Mouse (Mus musculus) cerebellum, postnatal 10 days (tissue): ENCODE measurements around the gene Mmp21.
"Not testable (repeated sequence)": the region's sequence is repeated elsewhere in the genome, so short reads cannot be mapped to it uniquely, and the experiment has no call there.

ENCODE experiments used
- DNase-seq, 2 experiments: peaks; one replicate each; pipeline ENCODE4 v3.0.0; 2021; ENCODE audit warnings: mixed read lengths in 2 of 2

Mmp21 gene

GRCm38 (mm10) chr7:133679961-133680360 is at the start of gene Mmp21:
Mmp21 (minus strand) TSS chr7:133680061.
- no peak for DNase-seq

- DNase-seq: peak in 1 of 2 experiments; percentile 54
Measured at GRCm38 (mm10) chr7:133729351-133729750, 49.5 kb upstream of the Mmp21 start.

DNA sequence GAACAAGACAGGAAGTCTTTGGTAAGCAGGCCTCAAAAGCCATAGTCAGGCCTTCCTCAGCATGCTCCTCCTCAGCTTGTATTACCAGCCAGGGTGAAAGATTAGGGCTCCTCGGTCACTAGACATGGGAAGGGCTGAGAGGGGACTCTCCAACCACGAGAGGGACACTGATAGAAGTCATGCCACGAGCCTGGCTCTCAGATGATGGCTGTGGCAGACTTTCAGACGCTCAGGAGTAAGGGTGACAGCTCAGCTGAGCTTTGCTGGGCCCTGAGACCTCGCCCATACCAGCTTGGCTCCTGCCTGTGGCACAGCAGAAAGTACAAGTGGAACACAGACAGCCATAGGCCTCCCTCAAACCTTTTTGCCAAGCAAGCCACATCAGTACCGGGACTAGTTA is 47.2 kb upstream of the Mmp21 start:
- no peak for DNase-seq

DNA sequence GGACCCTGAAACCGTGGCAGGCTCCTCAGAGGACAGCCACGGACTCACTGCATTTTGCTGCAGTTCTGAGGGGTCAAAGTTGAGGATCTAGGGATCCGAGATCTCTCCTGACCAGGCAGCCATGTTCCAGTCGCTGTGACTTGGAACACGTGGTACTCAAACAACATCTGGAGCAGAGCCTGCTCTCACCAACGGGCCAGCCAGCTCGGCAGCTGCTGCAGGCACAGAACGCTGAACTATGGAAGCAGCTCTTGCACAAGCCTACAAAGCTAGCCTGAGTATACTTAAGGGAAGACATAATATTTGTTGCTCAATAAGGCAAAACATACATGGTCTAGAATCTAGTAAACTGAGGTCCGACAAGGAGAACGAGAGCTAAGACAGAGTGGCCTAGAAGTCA is 45.7 kb upstream of the Mmp21 start:
- DNase-seq: no peak

GRCm38 (mm10) chr7:133724844-133725243 is 45.0 kb upstream of the Mmp21 start:
- DNase-seq: peak in 1 of 2 experiments; percentile 32

DNA sequence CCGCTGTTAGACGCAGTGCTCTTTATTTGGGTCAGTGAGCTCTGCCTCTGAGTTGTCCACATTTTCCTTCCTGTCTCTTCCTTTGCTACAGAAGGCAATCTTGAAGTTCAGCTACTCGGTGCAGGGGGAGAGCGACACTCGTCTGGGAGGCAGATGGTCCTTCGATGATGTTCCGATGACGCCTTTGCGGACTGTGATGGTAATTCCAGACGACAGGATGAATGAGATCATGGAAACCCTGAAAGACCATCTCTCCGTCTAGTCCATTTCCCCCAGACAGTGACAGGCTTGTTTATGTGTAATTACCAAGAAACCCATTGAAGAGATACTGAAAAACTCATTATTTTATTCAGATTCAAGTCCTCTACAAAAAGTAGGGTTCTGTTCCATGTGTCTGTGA is 40.8 kb upstream of the Mmp21 start:
- no peak for DNase-seq

- DNase-seq: no peak
Measured at GRCm38 (mm10) chr7:133718580-133718979, 38.7 kb upstream of the Mmp21 start.

DNA sequence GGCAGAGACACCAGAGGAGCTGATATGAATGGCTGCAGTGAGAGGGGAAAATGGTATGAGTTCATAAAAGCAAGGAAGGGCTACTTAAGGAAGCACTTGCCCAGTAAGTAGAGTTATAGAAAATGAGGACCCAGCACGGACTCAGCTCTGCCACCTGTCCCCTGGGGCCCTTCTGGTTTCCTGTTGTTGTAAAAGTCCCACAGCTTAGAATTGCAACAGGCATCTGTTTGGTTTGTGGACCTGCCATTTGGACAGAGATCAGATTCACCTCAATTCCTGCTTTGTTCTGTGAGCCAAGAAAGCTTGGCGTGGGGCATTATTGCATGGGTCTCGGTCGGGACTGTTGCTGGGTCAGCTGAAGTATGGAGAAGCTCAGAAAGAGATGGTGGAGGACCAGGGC is 35.5 kb upstream of the Mmp21 start:
- DNase-seq: no peak

GRCm38 (mm10) chr7:133707301-133707700 is 27.4 kb upstream of the Mmp21 start:
- DNase-seq: peak; percentile 63 to 73

- no peak for DNase-seq
Measured at GRCm38 (mm10) chr7:133703906-133704305, 24.0 kb upstream of the Mmp21 start.

GRCm38 (mm10) chr7:133702333-133702732 is 22.5 kb upstream of the Mmp21 start:
- DNase-seq: no peak

- DNase-seq: no peak
Measured at GRCm38 (mm10) chr7:133701366-133701765, 21.5 kb upstream of the Mmp21 start.

GRCm38 (mm10) chr7:133699885-133700284 is 20.0 kb upstream of the Mmp21 start:
- DNase-seq: no peak

DNA sequence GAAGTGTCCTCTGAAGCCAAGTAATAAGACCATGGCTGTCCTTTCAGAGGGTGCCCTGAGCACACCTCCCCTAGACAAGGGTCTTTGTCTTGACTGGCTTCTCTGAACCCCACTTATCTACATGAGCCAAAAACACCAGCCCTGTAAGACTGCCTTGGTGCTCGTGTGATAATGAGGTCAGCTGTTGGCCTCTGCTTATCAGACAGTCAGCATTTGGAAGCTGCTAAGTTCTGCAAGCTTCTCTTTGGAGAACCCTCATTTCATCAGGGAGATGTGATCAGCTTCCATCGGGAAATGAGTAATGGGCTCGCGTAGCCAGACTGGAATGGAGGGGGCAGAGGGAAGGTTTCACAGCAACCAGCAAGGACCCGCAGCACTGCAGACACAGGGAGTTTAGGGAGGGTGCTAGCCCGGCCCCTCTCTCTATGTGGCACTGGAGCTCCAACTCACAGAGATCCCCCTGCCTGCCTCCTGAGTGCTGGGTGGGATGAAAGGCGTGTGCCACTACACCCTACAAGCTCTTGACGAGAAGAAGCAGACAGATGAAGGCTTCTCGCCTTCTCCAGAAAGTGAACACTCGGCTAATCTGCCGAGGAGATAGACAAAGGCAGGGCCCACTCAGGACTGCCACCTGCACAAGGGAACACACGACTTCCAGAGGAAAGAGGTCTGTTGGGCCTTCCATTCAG is 18.3 kb upstream of the Mmp21 start:
- no peak for DNase-seq

DNA sequence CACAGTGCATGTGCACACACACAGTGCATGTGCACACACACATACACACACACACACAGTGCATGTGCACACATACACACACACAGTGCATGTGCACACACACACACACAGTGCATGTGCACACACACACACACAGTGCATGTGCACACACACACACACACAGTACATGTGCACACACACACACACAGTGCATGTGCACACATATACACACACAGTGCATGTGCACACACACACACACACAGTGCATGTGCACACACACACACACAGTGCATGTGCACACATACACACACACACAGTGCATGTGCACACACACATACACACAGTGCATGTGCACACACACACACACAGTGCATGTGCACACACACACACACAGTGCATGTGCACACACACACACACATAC is 5.8 kb upstream of the Mmp21 start:
- DNase-seq: not testable (repeated sequence)

GRCm38 (mm10) chr7:133684701-133685100 is 4.8 kb upstream of the Mmp21 start:
- DNase-seq: no peak

DNA sequence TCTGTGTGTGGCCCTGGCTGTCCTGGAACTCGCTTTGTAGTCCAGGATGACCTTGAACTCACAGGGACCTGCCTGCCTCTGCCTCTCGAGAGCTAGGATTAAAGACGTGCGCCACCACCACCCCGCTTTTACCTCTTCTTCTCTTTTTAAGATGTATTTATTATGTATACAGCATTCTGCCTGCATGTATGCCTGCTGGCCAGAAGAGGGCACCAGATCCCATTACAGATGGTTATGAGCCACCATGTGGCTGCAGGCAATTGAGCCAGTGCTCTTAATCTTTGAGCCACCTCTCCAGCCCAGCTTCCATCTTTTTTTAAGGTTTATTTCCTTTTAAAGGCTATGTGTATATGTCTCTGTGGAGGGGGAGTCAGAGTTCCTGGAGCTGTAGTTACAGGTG is 4.2 kb upstream of the Mmp21 start:
- DNase-seq: no peak

- no peak for DNase-seq
Measured at GRCm38 (mm10) chr7:133683626-133684025, 3.8 kb upstream of the Mmp21 start.

GRCm38 (mm10) chr7:133679439-133679838 is 422 bp downstream of the Mmp21 start:
- peak; percentile 78 for DNase-seq

DNA sequence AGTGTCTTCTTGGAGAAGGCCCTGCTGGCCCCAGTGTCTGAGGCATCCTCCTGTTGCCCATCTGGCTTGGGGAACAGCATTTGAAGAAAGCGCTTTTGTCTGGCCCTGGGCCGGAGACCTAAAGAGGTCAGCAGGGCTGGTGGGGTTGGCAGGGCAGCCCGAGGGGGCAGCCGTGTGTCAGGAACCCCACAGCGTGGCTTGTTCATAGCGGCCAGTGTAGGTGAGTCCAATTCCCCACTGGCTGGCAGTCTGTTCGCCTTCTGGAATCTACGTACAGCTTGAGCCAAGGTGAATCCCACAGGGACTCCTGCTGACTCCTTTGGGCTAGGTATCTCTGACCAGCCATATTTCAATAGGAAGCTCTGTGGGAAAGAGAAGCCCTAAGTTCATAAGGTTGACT is 1.1 kb downstream of the Mmp21 start:
- peak; percentile 67 to 79 for DNase-seq

GRCm38 (mm10) chr7:133676002-133676401 is 3.9 kb downstream of the Mmp21 start:
- DNase-seq: no peak

DNA sequence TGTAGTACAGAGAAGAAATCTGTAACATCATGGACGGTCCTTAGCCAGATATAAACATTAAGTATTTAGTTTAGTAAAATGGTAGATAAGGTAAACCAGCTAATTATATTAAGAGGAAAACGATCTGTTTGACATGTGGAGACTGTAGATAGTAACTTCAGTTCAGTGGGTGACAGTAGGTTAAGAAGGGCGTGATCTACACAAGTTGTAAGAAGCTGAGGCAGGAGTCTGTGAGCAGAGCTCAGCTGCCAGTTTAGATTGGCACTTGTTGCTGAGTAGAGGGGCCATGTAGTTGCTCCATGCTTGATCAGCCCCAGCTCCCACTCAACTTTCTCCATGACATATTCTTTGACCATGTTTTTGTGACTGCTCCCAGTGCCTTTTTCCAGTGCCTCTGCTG is 9.0 kb downstream of the Mmp21 start:
- DNase-seq: no peak

DNA sequence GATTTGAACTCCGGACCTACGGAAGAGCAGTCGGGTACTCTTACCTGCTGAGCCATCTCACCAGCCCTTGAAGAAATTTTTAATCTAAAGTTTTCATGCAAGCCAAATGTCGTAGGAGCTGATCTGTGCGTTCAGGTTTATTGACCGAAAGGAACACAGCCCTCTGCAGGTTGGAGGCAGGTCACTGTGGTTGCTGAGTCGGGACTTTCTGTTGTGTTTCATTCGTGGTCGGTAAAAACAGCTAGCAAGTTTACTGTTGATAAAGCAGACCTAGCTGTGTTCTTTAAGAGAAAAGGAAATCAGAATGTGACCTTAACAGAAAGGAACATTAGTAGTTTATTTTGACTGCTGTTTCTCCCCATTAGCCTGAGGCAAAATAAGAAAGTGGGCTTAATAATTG is 9.9 kb downstream of the Mmp21 start:
- no peak for DNase-seq

DNA sequence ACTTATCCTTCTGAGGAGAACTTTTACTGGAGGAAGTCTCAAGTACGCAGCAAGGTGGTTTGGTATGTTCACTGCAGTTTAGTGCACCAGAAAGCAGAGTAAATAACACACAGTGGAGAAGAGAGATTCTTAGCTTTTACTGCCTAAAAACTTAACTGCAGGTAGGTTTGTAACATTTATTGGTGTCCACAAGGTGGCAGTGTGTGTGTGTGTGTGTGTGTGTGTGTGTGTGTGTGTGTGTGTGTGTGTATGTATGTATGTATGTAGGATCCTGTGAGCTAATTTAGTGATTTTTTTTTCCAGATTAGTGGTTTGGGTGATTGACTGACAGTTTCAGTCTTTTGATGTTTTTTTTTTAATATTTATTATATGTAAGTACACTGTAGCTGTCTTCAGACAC is 10.8 kb downstream of the Mmp21 start:
- peak; percentile 45 to 59 for DNase-seq

GRCm38 (mm10) chr7:133662467-133662866 is 17.4 kb downstream of the Mmp21 start:
- no peak for DNase-seq
